Mouse (Mus musculus) frontal cortex, adult (tissue): ENCODE results near the gene Allc.

Source experiments
- ATAC-seq: cut with Nextera tagmentation; 2 replicates; pipeline ENCODE4 v1.9.2; 2017; ENCODE audit warnings: mild to moderate bottlenecking, moderate library complexity, mixed read lengths; ENCODE audit not compliant: low TSS enrichment

The Allc gene

GRCm38 (mm10) chr12:28582423-28582822 is at the start of gene Allc:
Gene Allc, minus strand, starts transcription at chr12:28582523.
- ATAC-seq = no peak

- ATAC-seq = no peak
These were observed 46.1 kb upstream of the Allc start for GRCm38 (mm10) chr12:28628436-28628835.

- ATAC-seq = no peak
These were observed 44.8 kb upstream of the Allc start for GRCm38 (mm10) chr12:28627092-28627491.

- ATAC-seq = no peak
These were observed 43.1 kb upstream of the Allc start for GRCm38 (mm10) chr12:28625407-28625806.

- no peak for ATAC-seq
These were observed 41.9 kb upstream of the Allc start for GRCm38 (mm10) chr12:28624251-28624650.

GRCm38 (mm10) chr12:28623195-28623594 is 40.9 kb upstream of the Allc start, which contains the start of gene Colec11:
Gene Colec11, minus strand, starts transcription at chr12:28623377.
- no peak for ATAC-seq

- 0 out of 2 replicates have a peak, but pooled peaks have one; percentile 2 for ATAC-seq
These were observed 40.3 kb upstream of the Allc start for GRCm38 (mm10) chr12:28622641-28623040.

- peak; percentile 75 for ATAC-seq
These were observed 39.8 kb upstream of the Allc start for GRCm38 (mm10) chr12:28622167-28622532.

- ATAC-seq = no peak
These were observed 39.3 kb upstream of the Allc start for GRCm38 (mm10) chr12:28621451-28622166.

GRCm38 (mm10) chr12:28617297-28617696 is 35.0 kb upstream of the Allc start:
- no peak for ATAC-seq

GRCm38 (mm10) chr12:28614401-28614800 is 32.1 kb upstream of the Allc start:
- no peak for ATAC-seq

GRCm38 (mm10) chr12:28612391-28612790 is 30.1 kb upstream of the Allc start:
- ATAC-seq = peak; percentile 82

GRCm38 (mm10) chr12:28607546-28608305 is 25.4 kb upstream of the Allc start:
- ATAC-seq = peak; percentile 80

- ATAC-seq = no peak
These were observed 21.2 kb upstream of the Allc start for GRCm38 (mm10) chr12:28603494-28603893.

GRCm38 (mm10) chr12:28602259-28602658 is 19.9 kb upstream of the Allc start:
- ATAC-seq = no peak

GRCm38 (mm10) chr12:28598526-28598991 is 16.2 kb upstream of the Allc start:
- no peak for ATAC-seq

GRCm38 (mm10) chr12:28598110-28598509 is 15.8 kb upstream of the Allc start:
- ATAC-seq = no peak

- no peak for ATAC-seq
These were observed 15.4 kb upstream of the Allc start for GRCm38 (mm10) chr12:28597699-28598098.

- ATAC-seq = no peak
These were observed 14.5 kb upstream of the Allc start for GRCm38 (mm10) chr12:28596851-28597250.

GRCm38 (mm10) chr12:28590428-28590827 is 8.1 kb upstream of the Allc start:
- ATAC-seq = no peak

- peak; percentile 78 for ATAC-seq
These were observed 7.0 kb upstream of the Allc start for GRCm38 (mm10) chr12:28589090-28589868.

- peak; percentile 87 for ATAC-seq
These were observed 5.6 kb upstream of the Allc start for GRCm38 (mm10) chr12:28587949-28588348.
